Mouse (Mus musculus) hindbrain, embryonic 11.5 days (tissue): ENCODE measurements around the gene Slc27a2. TPM values are rescaled to one million over a fixed set of nuclear protein-coding genes. Genes with fewer than 3 reads are reported as not detected.

ENCODE experiments used
- ATAC-seq: fragments of 200-750 bp; cut with Nextera tagmentation; 2 replicates; pipeline ENCODE4 v1.8.0; 2017; ENCODE audit warnings: mild to moderate bottlenecking, moderate TSS enrichment, moderate library complexity; ENCODE audit not compliant: low FRiP score
- DNase-seq: peaks from one replicate; pipeline ENCODE4 v3.0.0-alpha.2; 2015; ENCODE audit warnings: low spot score
- H3K27ac ChIP-seq: fragments of 300-500 bp; sonication (generic); 2 replicates; pipeline ENCODE4 v1.5.1; 2014; ENCODE audit warnings: mild to moderate bottlenecking, low read depth, low read length
- H3K27me3 ChIP-seq: fragments of 300-500 bp; sonication (generic); 2 replicates; pipeline ENCODE4 v1.6.1; 2014; ENCODE audit warnings: mild to moderate bottlenecking, low read length, moderate library complexity, mixed read lengths; ENCODE audit not compliant: control insufficient read depth, insufficient read depth
- H3K36me3 ChIP-seq: fragments of 300-500 bp; sonication (generic); 2 replicates; pipeline ENCODE4 v1.6.1; 2014; ENCODE audit warnings: mild to moderate bottlenecking, low read length, moderate library complexity, mixed read lengths; ENCODE audit not compliant: control insufficient read depth, insufficient read depth
- H3K4me1 ChIP-seq: fragments of 300-500 bp; sonication (generic); replicated peaks from 2 replicates; pipeline ENCODE4 v1.6.1; 2014; ENCODE audit warnings: low read length, mixed read lengths; ENCODE audit not compliant: control insufficient read depth, insufficient read depth
- H3K4me2 ChIP-seq: fragments of 300-500 bp; sonication (generic); replicated peaks from 2 replicates; pipeline ENCODE4 v1.6.1; 2014; ENCODE audit warnings: mild to moderate bottlenecking, low read depth, low read length
- H3K4me3 ChIP-seq: fragments of 300-500 bp; sonication (generic); 2 replicates; pipeline ENCODE4 v1.5.1; 2014; ENCODE audit warnings: low read depth, low read length
- H3K9ac ChIP-seq: fragments of 300-500 bp; sonication (generic); 2 replicates; pipeline ENCODE4 v1.6.1; 2014; ENCODE audit warnings: low read depth, low read length
- H3K9me3 ChIP-seq: fragments of 300-500 bp; sonication (generic); 2 replicates; pipeline ENCODE4 v1.6.1; 2016; ENCODE audit warnings: low read length; ENCODE audit not compliant: control insufficient read depth
- WGBS: fragments of 180-500 bp; shearing (Covaris S2); extraction: QIAGEN DNeasy Blood & Tissue Kit; methylation state at CpG from one replicate; pipeline ENCODE4 v1.1.7; 2014; 5-methylcytosine and 5-hydroxymethylcytosine counted together
- polyA plus RNA-seq: library from polyadenylated mRNA; unstranded; fragments of >200 nt; fragmentation: Nextera tagmentation; extraction: Ambion mirVana; gene quantifications from 2 replicates; pipeline ENCODE4 v1.2.1, GENCODE M21; 2014

Slc27a2 gene
- polyA plus RNA-seq, 1 experiment from 2014 or later = 0.51 TPM

GRCm38 (mm10) chr2:126628455-126628995 lies 76.3 kb downstream of the Slc27a2 start:
- Histone ChIP-seq H3K27ac (no peak overlapping the region), H3K4me1 (no peaks in the 10 kb centered on the region; the same call in 1 of the 2 replicates), H3K36me3 (0 out of 2 replicates have a peak, but pooled peaks cover 2% of the 10 kb centered on the region), H3K4me2 (no peak overlapping the region), H3K9me3 (no peaks in the 10 kb centered on the region), H3K4me3 (no peak overlapping the region), H3K27me3 (no peaks in the 10 kb centered on the region), H3K9ac (no peak overlapping the region)
- 81% methylated on average over 9 of the region's 9 CpGs for WGBS
- no peak for ATAC-seq
- no peak for DNase-seq

GRCm38 (mm10) chr2:126633165-126633564 lies 81.0 kb downstream of the Slc27a2 start:
- H3K36me3 ChIP-seq = 0 out of 2 replicates have a peak, but pooled peaks cover 2% of the 10 kb centered on the region
- no peak overlapping the region for H3K27ac ChIP-seq
- H3K9me3 ChIP-seq = no peaks in the 10 kb centered on the region
- no peak overlapping the region for H3K9ac ChIP-seq
- H3K27me3 ChIP-seq = no peaks in the 10 kb centered on the region
- DNase-seq (no peak), ATAC-seq (no peak)
- no peaks in the 10 kb centered on the region; the same call in 1 of the 2 replicates for H3K4me1 ChIP-seq
- H3K4me3 ChIP-seq = no peak overlapping the region
- WGBS = 91% methylated on average over 2 of the region's 2 CpGs
- H3K4me2 ChIP-seq = no peak overlapping the region

- no peak for DNase-seq
- no peak overlapping the region for H3K9ac ChIP-seq
- no peak overlapping the region for H3K4me2 ChIP-seq
- 88% methylated on average over 12 of the region's 12 CpGs for WGBS
- peaks cover 11% of the 10 kb centered on the region; the same call in 1 of the 2 replicates for H3K36me3 ChIP-seq
- no peak overlapping the region for H3K27ac ChIP-seq
- ATAC-seq = no peak
- no peaks in the 10 kb centered on the region for H3K9me3 ChIP-seq
- H3K27me3 ChIP-seq = no peaks in the 10 kb centered on the region
- no peaks in the 10 kb centered on the region for H3K4me1 ChIP-seq
- H3K4me3 ChIP-seq = no peak overlapping the region
Observed at GRCm38 (mm10) chr2:126635939-126636823, 84.0 kb downstream of the Slc27a2 start.

Other genes starting within 250 kb of the Slc27a2 start
- gene Atp8b4, start 51.7 kb upstream of the Slc27a2 start, polyA plus RNA-seq = 0.06 TPM in 1 of 2 replicates, not detected in the other
- 1.8 and 1.9 TPM in 2 replicates for gene Hdc, start 66.9 kb downstream of the Slc27a2 start, polyA plus RNA-seq
- gene Gabpb1, start 123.9 kb downstream of the Slc27a2 start, polyA plus RNA-seq = 79.4 and 84.5 TPM in 2 replicates
- 37.8 and 47.8 TPM in 2 replicates for gene Usp8, start 154.9 kb downstream of the Slc27a2 start, polyA plus RNA-seq
- gene Usp50, start 231.1 kb downstream of the Slc27a2 start, polyA plus RNA-seq = 2.2 and 2.6 TPM in 2 replicates